ENCODE assay signal across 22 mouse cellular contexts in the genomic region with DNA sequence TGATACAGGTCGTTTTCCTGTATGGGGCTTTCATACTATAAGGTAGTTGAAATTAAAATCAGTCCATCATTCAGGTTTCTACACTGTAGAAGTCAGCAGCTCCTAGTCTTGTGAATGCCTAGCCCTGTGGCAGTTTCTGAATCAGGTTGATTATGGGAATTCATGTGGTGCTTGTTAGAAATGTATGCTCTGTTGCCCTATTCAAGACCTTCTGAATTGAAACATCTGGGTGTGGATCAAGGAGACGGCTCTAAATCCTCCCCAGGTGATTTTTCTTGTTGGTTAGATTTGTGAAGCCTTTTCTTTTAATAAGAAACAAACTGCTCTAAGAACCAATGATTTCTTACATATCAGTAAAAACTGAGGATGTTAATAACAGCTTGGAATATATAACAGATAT.
A peak's percentile ranks its signal among the peaks of the same experiment; 100 is the strongest.
DNase-seq lines count a peak whose midpoint lies in the region; ATAC-seq lines count a peak whose summit lies in the region.
"Had no signal": no experiment of that assay in that cellular context is flagged by ENCODE, and none has a peak within 500 bp of the region (broad histone marks: within the 10 kb centered on the region; RNA-seq: fewer than 3 reads in every experiment).

No protein-coding gene starts in this region.

- H3K4me2 ChIP-seq in embryonic facial prominence, embryonic 11.5 days (ENCODE audit: low read depth, low read length), result no peak overlapping the region

- WGBS in embryonic facial prominence, embryonic 11.5 days, result 53% methylated on average over 2 of the region's 2 CpGs
- 55% methylated on average over 2 of the region's 2 CpGs for WGBS in embryonic facial prominence, embryonic 10.5 days

- no peaks in the 10 kb centered on the region for H3K4me1 ChIP-seq in embryonic facial prominence, embryonic 11.5 days (ENCODE audit: control insufficient read depth, insufficient read depth, low read length)
- peaks cover 8% of the 10 kb centered on the region for H3K4me1 ChIP-seq in embryonic facial prominence, embryonic 10.5 days

- H3K27me3 ChIP-seq in embryonic facial prominence, embryonic 11.5 days (ENCODE audit: control insufficient read depth, insufficient read depth, low read length), result no peaks in the 10 kb centered on the region
- no peaks in the 10 kb centered on the region for H3K27me3 ChIP-seq in embryonic facial prominence, embryonic 10.5 days (replicated peaks; ENCODE audit: low read depth, poor library complexity, severe bottlenecking)
- H3K27me3 ChIP-seq: CH12.LX had no signal

- DNase-seq in embryo, embryonic 10 days (ENCODE audit: low spot score), result peak; percentile 9
- no peak for DNase-seq in embryo, embryonic 10.5 days (ENCODE audit: low spot score)
- DNase-seq in embryo, embryonic 11 days, result peak; percentile 20
- DNase-seq in embryo, embryonic 9.5 days (ENCODE audit: extremely low spot score), result no peak
- DNase-seq in embryonic facial prominence, embryonic 11.5 days (ENCODE audit: low spot score), result peak; percentile 69
- DNase-seq in embryonic facial prominence, embryonic 10.5 days (ENCODE audit: low spot score), result no peak
- DNase-seq in forelimb bud, embryonic 11.5 days (ENCODE audit: low read depth, low spot score), result peak; percentile 57
- DNase-seq in cerebellum, postnatal 36 days, result no peak
- DNase-seq: adrenal gland, adult 2 months; adrenal gland, adult 8-10 months; adrenal gland, postnatal 10 days; adrenal gland, postnatal 14 days; adrenal gland, postnatal 25 days; adrenal gland, postnatal 36 days; B cell, adult 2 months; cerebellum, adult 11 months; cerebellum, adult 11-12 months had no signal

- no peak overlapping the region for H3K4me3 ChIP-seq in embryonic facial prominence, embryonic 11.5 days (ENCODE audit: low read depth, low read length)
- H3K4me3 ChIP-seq in embryonic facial prominence, embryonic 10.5 days, result no peak overlapping the region

- no peaks in the 10 kb centered on the region for H3K9me3 ChIP-seq in embryonic facial prominence, embryonic 11.5 days (replicated peaks; ENCODE audit: control insufficient read depth, low read length)
- no peaks in the 10 kb centered on the region for H3K9me3 ChIP-seq in embryonic facial prominence, embryonic 10.5 days
- H3K9me3 ChIP-seq: G1E had no signal

- H3K9ac ChIP-seq in embryonic facial prominence, embryonic 11.5 days (replicated peaks; ENCODE audit: low read length), result no peak overlapping the region

- no peak overlapping the region for H3K27ac ChIP-seq in embryonic facial prominence, embryonic 11.5 days (replicated peaks; ENCODE audit: low read depth, low read length)
- no peak overlapping the region for H3K27ac ChIP-seq in embryonic facial prominence, embryonic 10.5 days (replicated peaks)

- H3K36me3 ChIP-seq in embryonic facial prominence, embryonic 11.5 days (replicated peaks; ENCODE audit: control insufficient read depth, insufficient read depth, low read depth, low read length), result no peaks in the 10 kb centered on the region
- H3K36me3 ChIP-seq in embryonic facial prominence, embryonic 10.5 days (replicated peaks), result no peaks in the 10 kb centered on the region
- H3K36me3 ChIP-seq: G1E had no signal

- no peak for ATAC-seq in embryonic facial prominence, embryonic 11.5 days (replicated peaks; ENCODE audit: insufficient number of reproducible peaks, low FRiP score, low TSS enrichment, low read depth)
- ATAC-seq: activated CD4-positive, CD25-positive, alpha-beta regulatory T cell, adult 4 months; CD4-positive, CD25-positive, alpha-beta regulatory T cell, adult 4 months; Patski had no signal

Comparison
In these comparisons a context has a peak if more than half of its experiments do, and no peak if none do; other contexts are left out.
1. DNase-seq: peak in embryo, embryonic 10 days (single experiment), embryo, embryonic 11 days (single experiment), embryonic facial prominence, embryonic 11.5 days (single experiment) and forelimb bud, embryonic 11.5 days (single experiment); none in embryo, embryonic 10.5 days (single experiment), embryo, embryonic 9.5 days (single experiment), embryonic facial prominence, embryonic 10.5 days (single experiment) and cerebellum, postnatal 36 days (0 of 2).